Comparison of ENCODE assay signal across 19 mouse cellular contexts in the genomic region with DNA sequence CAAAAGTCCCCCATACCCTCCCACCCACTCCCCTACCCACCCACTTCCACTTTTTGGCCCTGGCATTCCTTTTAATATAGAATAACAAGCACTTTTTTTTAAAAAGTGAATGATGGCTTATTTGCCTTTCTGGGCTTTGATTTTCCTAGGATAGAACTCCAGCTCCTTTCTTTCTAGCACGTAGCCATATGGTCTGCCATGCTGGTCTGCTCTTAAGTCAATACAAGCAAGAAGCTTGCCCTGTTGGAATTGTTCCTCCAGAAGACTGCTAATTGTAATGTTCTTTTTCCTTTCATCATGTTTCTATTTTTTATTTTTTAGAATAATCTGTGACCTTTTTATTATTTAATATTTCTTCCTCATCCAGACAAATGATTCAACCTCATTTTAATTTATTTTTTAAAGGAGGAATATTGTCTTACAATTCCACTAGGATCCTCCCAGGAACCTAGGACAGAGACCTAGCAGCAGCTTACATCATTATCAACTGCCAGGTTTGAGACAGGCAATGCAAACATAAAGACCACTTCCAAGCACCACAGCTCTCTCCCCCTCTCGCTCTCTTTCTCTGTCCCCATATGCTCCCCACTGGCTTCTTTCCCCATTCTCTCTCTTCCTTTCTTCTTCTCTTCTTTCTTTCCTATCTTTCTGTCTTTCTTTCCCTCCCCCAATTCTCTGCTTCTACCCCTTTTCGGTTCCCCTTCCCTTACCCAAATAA.
"Had no signal": no experiment of that assay in that cellular context is flagged by ENCODE, and none has a peak within 500 bp of the region (broad histone marks: within the 10 kb centered on the region; RNA-seq: fewer than 3 reads in every experiment).

No protein-coding gene starts in this region.

- H3K27ac ChIP-seq: midbrain, embryonic 10.5 days; midbrain, embryonic 12.5 days; neural tube, embryonic 13.5 days; neural tube, embryonic 15.5 days had no signal

- H3K4me2 ChIP-seq: lung, embryonic 14.5 days; midbrain, embryonic 12.5 days; neural tube, embryonic 13.5 days; neural tube, embryonic 15.5 days had no signal

- ATAC-seq: midbrain, embryonic 16.5 days had no signal

- H3K9ac ChIP-seq: lung, embryonic 14.5 days; midbrain, embryonic 12.5 days; neural tube, embryonic 13.5 days; neural tube, embryonic 15.5 days had no signal

- H3K36me3 ChIP-seq: midbrain, embryonic 10.5 days; midbrain, embryonic 12.5 days; neural tube, embryonic 13.5 days; neural tube, embryonic 15.5 days had no signal

- H3K4me3 ChIP-seq: midbrain, embryonic 10.5 days; midbrain, embryonic 12.5 days; myocyte; neural tube, embryonic 13.5 days; neural tube, embryonic 15.5 days had no signal

- H3K4me1 ChIP-seq: midbrain, embryonic 10.5 days; midbrain, embryonic 12.5 days; neural tube, embryonic 13.5 days; neural tube, embryonic 15.5 days had no signal

- H3K9me3 ChIP-seq: midbrain, embryonic 10.5 days; midbrain, embryonic 12.5 days; neural tube, embryonic 13.5 days; neural tube, embryonic 15.5 days had no signal

- H3K27me3 ChIP-seq: midbrain, embryonic 12.5 days; neural tube, embryonic 13.5 days; neural tube, embryonic 15.5 days had no signal

- DNase-seq: lung, adult 18-20 months; lung, embryonic 14.5 days; lung, postnatal 10 days; lung, postnatal 4 days; midbrain, embryonic 14.5 days; retina, postnatal 1 day; right cerebral cortex, adult 18-20 months; right cerebral cortex, postnatal 25 days; right cerebral cortex, postnatal 4 days; spleen, adult 18-20 months; thymus, adult 18-20 months; thymus, postnatal 14 days; thymus, postnatal 36 days had no signal
